Mouse (Mus musculus) heart, postnatal 0 days (tissue): ENCODE measurements around the gene Rep15. TPM values are rescaled to one million over a fixed set of nuclear protein-coding genes. Genes with fewer than 3 reads are reported as not detected.

Experiments
- ATAC-seq: fragments of 200-750 bp; cut with Nextera tagmentation; 2 replicates; pipeline ENCODE4 v1.8.0; 2017; ENCODE audit warnings: low read depth, moderate number of reproducible peaks, moderate library complexity; ENCODE audit not compliant: insufficient read depth
- DNase-seq: peaks from one replicate; pipeline ENCODE4 v3.0.0-alpha.2; 2016; ENCODE audit warnings: low spot score
- H3K27ac ChIP-seq: fragments of 300-500 bp; sonication (generic); 2 replicates; pipeline ENCODE4 v1.5.1; 2014; ENCODE audit warnings: low read depth, mild to moderate bottlenecking
- H3K27me3 ChIP-seq: fragments of 300-500 bp; sonication (generic); 2 replicates; pipeline ENCODE4 v1.6.1; 2014; ENCODE audit warnings: low read length, mixed read lengths; ENCODE audit not compliant: control insufficient read depth, insufficient read depth
- H3K36me3 ChIP-seq: fragments of 300-500 bp; sonication (generic); replicated peaks from 2 replicates; pipeline ENCODE4 v1.6.1; 2014; ENCODE audit warnings: low read length, mixed read lengths; ENCODE audit not compliant: control insufficient read depth, insufficient read depth
- H3K4me1 ChIP-seq: fragments of 300-500 bp; sonication (generic); 2 replicates; pipeline ENCODE4 v1.6.1; 2014; ENCODE audit warnings: antibody characterized with exemption; ENCODE audit not compliant: control insufficient read depth, insufficient read depth
- H3K4me2 ChIP-seq: fragments of 300-500 bp; sonication (generic); 2 replicates; pipeline ENCODE4 v1.6.1; 2014; ENCODE audit warnings: low read depth, mild to moderate bottlenecking, low read length, moderate library complexity
- H3K4me3 ChIP-seq: fragments of 300-500 bp; sonication (generic); 2 replicates; pipeline ENCODE4 v1.5.1; 2014; ENCODE audit warnings: low read depth, low read length
- H3K9ac ChIP-seq: fragments of 300-500 bp; sonication (generic); replicated peaks from 2 replicates; pipeline ENCODE4 v1.6.1; 2014; ENCODE audit warnings: low read depth, low read length, mixed read lengths
- H3K9me3 ChIP-seq: fragments of 300-500 bp; sonication (generic); replicated peaks from 2 replicates; pipeline ENCODE4 v1.6.1; 2016; ENCODE audit warnings: low read length; ENCODE audit not compliant: control insufficient read depth
- CTCF ChIP-seq: IDR thresholded peaks from 2 replicates; pipeline ENCODE4 v1.5.1; 2016; ENCODE audit warnings: antibody characterized with exemption, control low read depth, low read depth
- EP300 ChIP-seq: IDR thresholded peaks from 2 replicates; pipeline ENCODE4 v1.6.1; 2016; ENCODE audit warnings: antibody characterized with exemption, low read depth
- WGBS: fragments of 180-500 bp; shearing (Covaris S2); extraction: QIAGEN DNeasy Blood & Tissue Kit; methylation state at CpG from one replicate; pipeline ENCODE4 v1.1.7; 2014; 5-methylcytosine and 5-hydroxymethylcytosine counted together
- polyA plus RNA-seq: library from polyadenylated mRNA; unstranded; fragments of >200 nt; fragmentation: Nextera tagmentation; extraction: Ambion mirVana; gene quantifications from 2 replicates; pipeline ENCODE4 v1.2.1, GENCODE M21; 2015
- total RNA-seq: library from RNA; depleted of rRNA; stranded (reverse); fragments of >200 nt; gene quantifications from 2 replicates; pipeline ENCODE4 v1.2.3, GENCODE M21; 2014; ENCODE audit warnings: low replicate concordance

Rep15 gene
- total and polyA plus RNA-seq, 2 experiments from 2014 or later, result 0.48 TPM; not detected in 1

- no peak overlapping the region for H3K4me2 ChIP-seq
- H3K36me3 ChIP-seq, result peaks cover 60% of the 10 kb centered on the region
- no peak overlapping the region for H3K4me3 ChIP-seq
- H3K9ac ChIP-seq, result no peak overlapping the region
- no peaks in the 10 kb centered on the region for H3K27me3 ChIP-seq
- WGBS, result 70% methylated on average over 6 of the region's 6 CpGs
- TF ChIP-seq EP300 (no peak), CTCF (no peak)
- H3K4me1 ChIP-seq, result no peaks in the 10 kb centered on the region
- no peaks in the 10 kb centered on the region for H3K9me3 ChIP-seq
- ATAC-seq (no peak), DNase-seq (no peak)
- 0 out of 2 replicates have a peak overlapping the region, but pooled peaks have one; percentile 1 for H3K27ac ChIP-seq
Observed at GRCm38 (mm10) chr6:147011555-147011954, 20.8 kb upstream of the Rep15 start.

GRCm38 (mm10) chr6:147011977-147012376 is 20.4 kb upstream of the Rep15 start:
- DNase-seq, result no peak

GRCm38 (mm10) chr6:147013546-147013945 is 18.8 kb upstream of the Rep15 start:
- 79% methylated on average over 1 of the region's 1 CpGs for WGBS
- peaks cover 67% of the 10 kb centered on the region for H3K36me3 ChIP-seq
- no peak overlapping the region for H3K9ac ChIP-seq

More at GRCm38 (mm10) chr6:147011977-147012376, 20.4 kb upstream of the Rep15 start:
- H3K36me3 ChIP-seq, result peaks cover 60% of the 10 kb centered on the region
- WGBS, result 70% methylated on average over 6 of the region's 6 CpGs
- no peaks in the 10 kb centered on the region for H3K9me3 ChIP-seq
- H3K27ac ChIP-seq, result 0 out of 2 replicates have a peak overlapping the region, but pooled peaks have one; percentile 1
- no peak for ATAC-seq
- H3K9ac ChIP-seq, result no peak overlapping the region
- no peaks in the 10 kb centered on the region for H3K4me1 ChIP-seq
- H3K4me2 ChIP-seq, result no peak overlapping the region
- H3K4me3 ChIP-seq, result no peak overlapping the region
- no peaks in the 10 kb centered on the region for H3K27me3 ChIP-seq
- TF ChIP-seq EP300 (no peak), CTCF (no peak)

GRCm38 (mm10) chr6:147017906-147018305 is 14.5 kb upstream of the Rep15 start:
- no peak for ATAC-seq
- H3K36me3 ChIP-seq, result peaks cover 80% of the 10 kb centered on the region
- DNase-seq, result no peak
- no peak overlapping the region for H3K27ac ChIP-seq
- WGBS, result 90% methylated on average over 4 of the region's 4 CpGs
- H3K9me3 ChIP-seq, result no peaks in the 10 kb centered on the region
- no peaks in the 10 kb centered on the region for H3K27me3 ChIP-seq
- TF ChIP-seq CTCF, result no peak
- TF ChIP-seq EP300, result no peak
- peaks cover 12% of the 10 kb centered on the region for H3K4me1 ChIP-seq
- no peak overlapping the region for H3K4me2 ChIP-seq
- no peak overlapping the region for H3K4me3 ChIP-seq
- H3K9ac ChIP-seq, result no peak overlapping the region

More at GRCm38 (mm10) chr6:147013546-147013945, 18.8 kb upstream of the Rep15 start:
- no peak for TF ChIP-seq EP300
- peak; percentile 38 for TF ChIP-seq CTCF
- H3K4me2 ChIP-seq, result no peak overlapping the region
- no peak for DNase-seq
- H3K4me3 ChIP-seq, result no peak overlapping the region
- H3K27me3 ChIP-seq, result no peaks in the 10 kb centered on the region
- H3K4me1 ChIP-seq, result no peaks in the 10 kb centered on the region
- no peak overlapping the region for H3K27ac ChIP-seq
- H3K9me3 ChIP-seq, result no peaks in the 10 kb centered on the region
- ATAC-seq, result no peak

- Histone ChIP-seq H3K9ac (no peak overlapping the region), H3K27ac (no peak overlapping the region), H3K36me3 (peaks cover 78% of the 10 kb centered on the region), H3K4me2 (no peak overlapping the region), H3K4me1 (peaks cover 14% of the 10 kb centered on the region), H3K9me3 (no peaks in the 10 kb centered on the region), H3K4me3 (no peak overlapping the region), H3K27me3 (no peaks in the 10 kb centered on the region)
- 95% methylated on average over 5 of the region's 5 CpGs for WGBS
- DNase-seq, result no peak
- TF ChIP-seq EP300 (no peak), CTCF (no peak)
- ATAC-seq, result no peak
Observed at GRCm38 (mm10) chr6:147018364-147018763, 14.0 kb upstream of the Rep15 start.

- 96% methylated on average over 5 of the region's 5 CpGs for WGBS
- Histone ChIP-seq H3K27me3 (no peaks in the 10 kb centered on the region), H3K4me3 (no peak overlapping the region), H3K4me1 (peaks cover 16% of the 10 kb centered on the region), H3K9me3 (no peaks in the 10 kb centered on the region), H3K9ac (no peak overlapping the region), H3K27ac (no peak overlapping the region), H3K4me2 (no peak overlapping the region), H3K36me3 (peaks cover 80% of the 10 kb centered on the region)
- DNase-seq (no peak), ATAC-seq (no peak)
- TF ChIP-seq EP300 (no peak), CTCF (no peak)
Observed at GRCm38 (mm10) chr6:147021181-147021580, 11.2 kb upstream of the Rep15 start.
